Mouse (Mus musculus) forebrain, embryonic 13.5 days (tissue): ENCODE measurements around the gene Peak1. TPM values are rescaled to one million over a fixed set of nuclear protein-coding genes. Genes with fewer than 3 reads are reported as not detected.

Experiments
- ATAC-seq: fragments of 200-750 bp; cut with Nextera tagmentation; 2 replicates; pipeline ENCODE4 v1.8.0; 2017
- H3K27ac ChIP-seq: fragments of 300-500 bp; sonication (generic); 2 replicates; pipeline ENCODE4 v1.5.1; 2015; ENCODE audit warnings: inconsistent platforms, mild to moderate bottlenecking, moderate library complexity
- H3K27me3 ChIP-seq: fragments of 300-500 bp; sonication (generic); 2 replicates; pipeline ENCODE4 v1.6.1; 2015; ENCODE audit warnings: mild to moderate bottlenecking, inconsistent platforms
- H3K36me3 ChIP-seq: fragments of 300-500 bp; sonication (generic); 2 replicates; pipeline ENCODE4 v1.6.1; 2015; ENCODE audit warnings: mild to moderate bottlenecking, inconsistent platforms; ENCODE audit not compliant: poor library complexity, severe bottlenecking
- H3K4me1 ChIP-seq: fragments of 300-500 bp; sonication (generic); 2 replicates; pipeline ENCODE4 v1.6.1; 2015; ENCODE audit warnings: inconsistent platforms
- H3K4me2 ChIP-seq: fragments of 300-500 bp; sonication (generic); 2 replicates; pipeline ENCODE4 v1.6.1; 2015; ENCODE audit warnings: inconsistent platforms, mild to moderate bottlenecking, moderate library complexity
- H3K4me3 ChIP-seq: fragments of 300-500 bp; sonication (generic); 2 replicates; pipeline ENCODE4 v1.5.1; 2015; ENCODE audit warnings: mild to moderate bottlenecking, inconsistent platforms
- H3K9ac ChIP-seq: fragments of 300-500 bp; sonication (generic); 2 replicates; pipeline ENCODE4 v1.6.1; 2015; ENCODE audit warnings: mild to moderate bottlenecking, inconsistent platforms
- H3K9me3 ChIP-seq: fragments of 300-500 bp; sonication (generic); replicated peaks from 2 replicates; pipeline ENCODE4 v1.6.1; 2016; ENCODE audit warnings: inconsistent platforms
- WGBS: fragments of 180-500 bp; shearing (Covaris S2); methylation state at CpG from one replicate; pipeline ENCODE4 v1.1.7; 2015; 5-methylcytosine and 5-hydroxymethylcytosine counted together
- polyA plus RNA-seq: library from polyadenylated mRNA; unstranded; fragments of >200 nt; fragmentation: Nextera tagmentation; extraction: Ambion mirVana; gene quantifications from 2 replicates; pipeline ENCODE4 v1.2.1, GENCODE M21; 2015

Gene Peak1
- polyA plus RNA-seq, 1 experiment from 2014 or later = 3.3 TPM

DNA sequence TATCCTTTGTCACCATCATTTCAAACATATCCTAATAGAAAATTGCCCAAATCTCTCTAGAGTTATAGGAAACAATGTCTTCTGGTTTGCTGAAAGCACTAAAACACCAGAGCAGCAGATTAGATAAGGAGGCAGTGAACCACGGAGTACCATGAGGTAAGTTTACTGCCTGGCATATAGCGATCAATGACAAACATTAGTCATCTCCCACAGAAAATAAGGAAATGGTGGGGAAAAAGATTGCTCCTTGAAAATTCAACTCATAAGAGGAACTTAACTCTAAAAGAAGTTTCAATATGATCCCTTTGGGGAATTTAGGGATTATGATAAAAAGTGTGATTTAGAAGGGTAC lies 145.6 kb downstream of the Peak1 start:
- ATAC-seq = no peak
- Histone ChIP-seq H3K9me3 (no peaks in the 10 kb centered on the region), H3K27me3 (no peaks in the 10 kb centered on the region), H3K27ac (no peak overlapping the region), H3K9ac (no peak overlapping the region), H3K4me3 (no peak overlapping the region), H3K4me1 (peaks cover 9% of the 10 kb centered on the region; the same call in 1 of the 2 replicates), H3K36me3 (no peaks in the 10 kb centered on the region), H3K4me2 (no peak overlapping the region)
- WGBS = 91% methylated on average over 2 of the region's 2 CpGs

DNA sequence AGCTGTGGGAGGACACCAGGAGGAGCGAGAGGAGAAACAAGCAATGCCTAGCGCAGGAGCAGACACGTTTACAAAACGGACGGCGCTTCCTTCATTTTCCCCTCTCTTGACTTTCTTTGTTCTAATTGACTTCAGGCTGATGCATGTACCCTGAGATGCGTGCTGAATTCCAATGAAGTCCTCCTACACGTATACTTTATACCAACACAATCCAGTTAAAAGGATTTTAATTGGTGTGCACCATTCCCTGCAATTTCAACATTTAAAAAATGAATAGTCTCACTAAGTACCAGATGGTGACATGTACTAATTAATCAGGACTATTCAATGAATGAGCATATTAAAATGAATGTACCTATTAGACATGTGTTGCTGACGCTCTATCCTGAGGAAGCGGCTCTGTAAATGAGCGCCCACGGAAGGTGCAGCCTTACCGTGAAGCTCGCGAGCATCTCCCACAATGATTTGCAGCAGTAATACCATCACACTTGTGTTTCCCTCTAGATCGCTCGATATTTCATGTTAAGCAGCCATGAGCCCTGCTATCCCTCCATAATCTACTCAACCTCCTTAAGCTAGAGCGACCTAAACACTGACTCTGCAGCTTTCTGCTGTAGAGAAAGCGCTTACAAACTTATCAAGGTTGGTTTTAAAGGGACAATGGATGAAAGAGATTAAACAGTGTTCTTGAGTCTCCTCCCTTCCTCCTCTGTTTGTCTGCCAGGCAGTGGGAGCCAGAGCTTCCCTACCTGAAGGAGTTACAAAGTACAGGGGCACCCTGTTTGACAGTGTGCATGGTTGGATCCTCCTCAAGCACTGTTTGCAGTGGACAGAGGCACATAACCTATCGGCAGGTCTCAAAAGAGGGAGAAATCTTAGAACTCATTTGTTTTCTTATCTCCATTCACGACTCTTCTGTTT lies 146.3 kb downstream of the Peak1 start:
- WGBS = 61% methylated on average over 21 of the region's 21 CpGs
- H3K4me3 ChIP-seq = no peak overlapping the region
- H3K9me3 ChIP-seq = no peaks in the 10 kb centered on the region
- H3K9ac ChIP-seq = no peak overlapping the region
- peak overlapping the region; percentile 54; the same call in 1 of the 2 replicates for H3K27ac ChIP-seq
- H3K4me1 ChIP-seq = peaks cover 9% of the 10 kb centered on the region; the same call in 1 of the 2 replicates
- H3K4me2 ChIP-seq = peak overlapping the region; percentile 32
- no peaks in the 10 kb centered on the region for H3K27me3 ChIP-seq
- H3K36me3 ChIP-seq = no peaks in the 10 kb centered on the region
- peak; percentile 78 for ATAC-seq

DNA sequence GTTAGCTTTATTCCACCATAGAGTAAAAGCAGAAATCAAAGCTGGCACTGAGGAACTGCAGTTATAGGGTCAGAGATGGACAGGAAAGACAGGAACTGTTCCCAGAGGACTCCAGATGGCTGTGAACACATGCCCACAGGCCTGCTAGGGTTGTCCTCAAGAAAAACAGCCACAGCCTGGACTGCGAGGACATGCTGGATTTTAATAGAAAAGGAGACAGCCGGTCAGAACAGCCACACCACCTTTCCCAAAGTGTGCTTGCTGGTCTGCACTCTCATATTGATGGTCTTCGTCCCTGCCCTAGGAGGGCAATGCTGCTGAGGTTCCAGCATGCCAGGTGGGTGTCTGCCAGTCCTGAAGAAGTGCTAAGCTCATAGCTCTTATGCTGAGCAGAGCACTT lies 148.8 kb downstream of the Peak1 start:
- no peak overlapping the region for H3K4me2 ChIP-seq
- H3K9me3 ChIP-seq = no peaks in the 10 kb centered on the region
- no peaks in the 10 kb centered on the region for H3K36me3 ChIP-seq
- H3K4me3 ChIP-seq = no peak overlapping the region
- H3K27me3 ChIP-seq = no peaks in the 10 kb centered on the region
- no peak overlapping the region for H3K9ac ChIP-seq
- no peak overlapping the region for H3K27ac ChIP-seq
- WGBS = 92% methylated on average over 3 of the region's 3 CpGs
- no peak for ATAC-seq
- peaks cover 9% of the 10 kb centered on the region; the same call in 1 of the 2 replicates for H3K4me1 ChIP-seq

DNA sequence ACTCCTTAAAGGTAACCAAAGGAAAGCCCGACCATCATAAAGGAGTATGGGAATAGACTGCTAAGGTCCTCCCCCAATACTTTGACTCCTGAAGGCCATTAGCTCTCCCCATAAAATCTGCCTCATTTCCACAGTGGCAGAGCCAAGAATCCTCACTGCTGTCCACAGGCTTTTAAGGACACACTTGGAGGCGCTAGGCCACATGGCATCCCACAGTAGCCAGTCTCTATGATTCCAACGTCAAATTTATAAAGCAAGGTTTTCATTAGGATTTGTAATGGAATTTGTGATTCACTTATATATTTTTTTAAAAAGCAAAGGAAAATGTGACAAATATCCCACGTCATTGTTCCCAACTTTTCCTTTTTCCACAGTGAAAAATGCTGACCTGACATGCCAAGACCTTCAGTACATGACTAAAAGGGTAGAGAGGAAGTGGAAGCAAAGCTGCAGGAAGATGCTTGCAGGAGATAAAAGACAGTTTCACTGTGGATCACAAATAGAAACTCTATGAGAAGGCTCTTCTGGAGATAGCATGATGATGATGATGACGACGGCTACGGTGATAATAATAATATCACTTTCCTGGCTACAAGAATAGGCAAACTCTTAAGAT lies 151.6 kb downstream of the Peak1 start:
- WGBS = 89% methylated on average over 7 of the region's 7 CpGs
- Histone ChIP-seq H3K9ac (no peak overlapping the region), H3K27ac (no peak overlapping the region), H3K27me3 (no peaks in the 10 kb centered on the region), H3K9me3 (no peaks in the 10 kb centered on the region), H3K4me2 (no peak overlapping the region), H3K4me3 (no peak overlapping the region), H3K4me1 (peaks cover 2% of the 10 kb centered on the region; the same call in 1 of the 2 replicates), H3K36me3 (no peaks in the 10 kb centered on the region)
- no peak for ATAC-seq

DNA sequence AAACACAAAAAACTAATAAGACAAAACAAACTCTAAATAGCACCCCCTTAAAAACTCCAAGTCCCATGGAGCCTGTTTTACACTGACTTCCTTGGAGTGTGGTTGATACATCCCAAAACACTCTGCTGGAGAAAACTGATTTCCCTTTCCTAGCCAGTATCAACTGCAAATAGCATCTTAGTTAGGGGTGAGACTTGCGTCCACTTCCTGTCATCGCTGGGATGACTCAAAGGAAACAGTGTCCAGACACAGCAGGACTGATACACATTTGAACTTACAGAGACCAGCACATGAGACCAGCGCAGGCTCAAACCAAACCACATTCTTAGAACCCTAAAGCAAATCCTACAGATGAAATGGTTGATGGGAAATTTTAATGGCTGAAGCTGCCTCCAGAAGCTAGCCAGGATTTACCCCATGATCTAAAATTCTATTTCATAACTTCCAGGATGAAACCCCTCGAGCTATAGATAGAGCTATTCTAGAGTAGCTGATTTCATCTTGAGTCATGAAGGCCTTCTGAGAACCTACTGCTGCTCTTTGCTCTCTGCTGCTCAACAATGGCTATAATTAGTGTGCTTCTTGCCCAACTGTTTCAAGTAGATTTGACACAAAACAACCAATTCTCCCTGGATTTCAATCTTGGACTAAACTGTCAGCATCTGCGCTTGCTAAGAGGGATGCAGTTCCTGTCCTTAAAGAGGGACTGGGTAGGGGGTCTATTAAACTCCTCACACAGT lies 152.2 kb downstream of the Peak1 start:
- WGBS = 91% methylated on average over 5 of the region's 5 CpGs

DNA sequence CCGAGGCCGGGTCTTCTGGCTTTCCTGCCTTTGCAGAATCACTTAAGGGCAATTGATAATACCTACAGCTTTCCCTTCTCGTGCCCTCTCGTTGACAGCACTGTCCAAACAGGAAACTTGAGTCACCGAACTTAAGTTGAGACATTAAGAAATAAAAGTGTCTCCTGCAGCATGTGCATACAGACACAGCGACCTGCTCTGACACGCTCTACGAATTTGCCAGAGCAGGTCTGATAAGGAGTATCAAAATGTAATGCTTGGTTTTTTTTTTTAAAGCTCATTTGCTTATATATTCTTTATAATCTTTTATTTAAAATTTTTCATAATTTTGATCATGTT lies 152.9 kb downstream of the Peak1 start:
- Histone ChIP-seq H3K27ac (no peak overlapping the region), H3K9me3 (peaks cover 5% of the 10 kb centered on the region), H3K27me3 (no peaks in the 10 kb centered on the region), H3K4me2 (no peak overlapping the region), H3K36me3 (no peaks in the 10 kb centered on the region), H3K9ac (no peak overlapping the region), H3K4me3 (no peak overlapping the region), H3K4me1 (no peaks in the 10 kb centered on the region)
- ATAC-seq = no peak
- 85% methylated on average over 8 of the region's 8 CpGs for WGBS

More for the DNA sequence above, 152.2 kb downstream of the Peak1 start:
- Histone ChIP-seq H3K36me3 (no peaks in the 10 kb centered on the region), H3K4me2 (no peak overlapping the region), H3K4me1 (no peaks in the 10 kb centered on the region), H3K27ac (no peak overlapping the region), H3K9me3 (peaks cover under 1% of the 10 kb centered on the region; the same call in 1 of the 2 replicates), H3K27me3 (no peaks in the 10 kb centered on the region), H3K4me3 (no peak overlapping the region), H3K9ac (no peak overlapping the region)
- no peak for ATAC-seq

DNA sequence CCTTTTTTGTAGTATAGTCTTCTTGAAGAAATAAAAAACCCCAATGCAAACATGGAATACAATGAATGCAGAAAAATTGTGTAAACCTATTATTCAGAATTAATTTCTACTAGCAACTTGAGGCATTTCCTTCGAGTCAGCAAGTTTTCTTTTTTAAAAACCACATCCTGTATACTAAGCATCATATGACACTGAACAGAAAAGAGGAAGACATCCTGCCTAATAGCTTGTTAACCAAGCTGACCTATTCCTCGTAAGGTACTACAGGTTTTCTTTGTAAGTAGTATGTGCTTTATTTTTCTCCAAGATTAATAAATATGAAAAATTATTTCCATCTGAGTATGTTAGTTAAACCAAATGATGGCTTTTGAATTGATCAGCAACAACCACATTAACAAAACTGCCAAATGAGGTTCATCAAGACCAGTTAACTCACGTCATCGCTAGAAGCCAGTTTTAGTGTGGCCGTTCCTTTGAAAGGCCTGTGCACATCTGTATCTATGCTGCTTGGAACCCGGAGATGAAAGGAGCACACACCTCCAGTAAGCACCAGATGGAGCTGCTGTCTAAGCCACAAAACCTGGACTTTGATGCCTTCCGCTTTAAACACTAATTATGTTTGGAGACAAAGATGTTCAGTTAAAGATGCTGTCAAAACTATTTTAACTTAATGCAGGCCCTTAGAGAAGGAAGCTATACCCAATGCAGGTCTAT lies 153.4 kb downstream of the Peak1 start:
- Histone ChIP-seq H3K27me3 (no peaks in the 10 kb centered on the region), H3K9me3 (peaks cover 5% of the 10 kb centered on the region), H3K4me1 (no peaks in the 10 kb centered on the region), H3K9ac (no peak overlapping the region), H3K27ac (no peak overlapping the region), H3K4me3 (no peak overlapping the region), H3K36me3 (no peaks in the 10 kb centered on the region), H3K4me2 (no peak overlapping the region)
- ATAC-seq = peak; percentile 53; the same call in 1 of the 2 replicates
- WGBS = 68% methylated on average over 7 of the region's 7 CpGs

DNA sequence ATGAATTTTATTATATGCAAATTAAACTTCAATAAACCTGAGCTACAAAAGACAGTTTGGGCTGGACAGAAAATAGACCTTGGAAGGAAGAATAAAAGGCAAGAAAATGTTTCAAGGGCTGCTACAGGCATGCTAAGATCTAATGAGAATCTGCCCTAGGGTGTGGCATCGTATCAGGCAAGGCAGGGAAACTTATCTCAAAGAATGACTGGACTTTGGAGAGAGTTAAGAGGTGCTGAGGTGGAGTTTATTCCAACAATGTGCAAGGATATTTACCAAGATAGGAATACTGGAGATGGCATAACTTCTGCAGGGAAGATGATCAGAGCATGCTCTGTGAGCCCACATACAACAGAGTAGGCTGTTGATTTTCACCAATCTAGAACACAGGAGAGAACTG lies 154.8 kb downstream of the Peak1 start:
- H3K4me1 ChIP-seq = no peaks in the 10 kb centered on the region
- H3K9ac ChIP-seq = no peak overlapping the region
- no peak overlapping the region for H3K27ac ChIP-seq
- no peaks in the 10 kb centered on the region for H3K36me3 ChIP-seq
- H3K4me2 ChIP-seq = no peak overlapping the region
- peaks cover 5% of the 10 kb centered on the region for H3K9me3 ChIP-seq
- 86% methylated on average over 1 of the region's 1 CpGs for WGBS
- ATAC-seq = no peak
- H3K4me3 ChIP-seq = no peak overlapping the region
- H3K27me3 ChIP-seq = no peaks in the 10 kb centered on the region

DNA sequence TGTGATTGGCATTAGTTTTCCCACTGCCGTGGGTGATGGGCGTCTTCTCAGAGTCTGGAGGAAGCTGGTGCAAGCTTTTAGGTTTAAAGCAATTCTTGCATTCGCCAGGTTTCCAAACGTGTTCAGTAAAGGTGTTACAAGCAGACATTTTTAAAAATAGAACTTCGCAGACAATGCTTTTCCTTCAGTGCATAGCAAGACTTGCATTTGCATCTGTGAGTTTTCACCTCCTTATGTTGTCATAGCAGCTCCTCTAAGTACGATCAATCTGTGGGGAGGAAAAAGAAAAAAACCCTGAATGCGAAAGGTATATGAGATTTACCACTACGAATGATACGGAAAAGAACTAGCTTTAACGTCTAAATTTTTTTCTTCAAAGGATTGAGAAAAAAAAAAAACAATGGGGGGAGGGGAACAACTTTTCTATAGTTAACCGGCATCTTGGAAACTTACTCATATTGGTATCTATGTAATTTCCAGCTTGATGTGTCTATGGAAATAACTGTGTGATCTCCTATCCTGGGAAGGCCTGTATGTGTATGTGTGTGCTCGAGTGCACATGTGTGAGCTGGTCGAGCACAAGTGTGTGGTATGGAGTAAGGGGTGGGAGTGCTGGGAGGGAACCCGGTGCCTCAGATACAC lies 157.3 kb downstream of the Peak1 start:
- Histone ChIP-seq H3K9me3 (peaks cover 5% of the 10 kb centered on the region), H3K27ac (no peak overlapping the region), H3K4me2 (no peak overlapping the region), H3K9ac (no peak overlapping the region), H3K4me1 (no peaks in the 10 kb centered on the region), H3K36me3 (no peaks in the 10 kb centered on the region), H3K27me3 (no peaks in the 10 kb centered on the region), H3K4me3 (no peak overlapping the region)
- 88% methylated on average over 14 of the region's 14 CpGs for WGBS
- ATAC-seq = no peak

DNA sequence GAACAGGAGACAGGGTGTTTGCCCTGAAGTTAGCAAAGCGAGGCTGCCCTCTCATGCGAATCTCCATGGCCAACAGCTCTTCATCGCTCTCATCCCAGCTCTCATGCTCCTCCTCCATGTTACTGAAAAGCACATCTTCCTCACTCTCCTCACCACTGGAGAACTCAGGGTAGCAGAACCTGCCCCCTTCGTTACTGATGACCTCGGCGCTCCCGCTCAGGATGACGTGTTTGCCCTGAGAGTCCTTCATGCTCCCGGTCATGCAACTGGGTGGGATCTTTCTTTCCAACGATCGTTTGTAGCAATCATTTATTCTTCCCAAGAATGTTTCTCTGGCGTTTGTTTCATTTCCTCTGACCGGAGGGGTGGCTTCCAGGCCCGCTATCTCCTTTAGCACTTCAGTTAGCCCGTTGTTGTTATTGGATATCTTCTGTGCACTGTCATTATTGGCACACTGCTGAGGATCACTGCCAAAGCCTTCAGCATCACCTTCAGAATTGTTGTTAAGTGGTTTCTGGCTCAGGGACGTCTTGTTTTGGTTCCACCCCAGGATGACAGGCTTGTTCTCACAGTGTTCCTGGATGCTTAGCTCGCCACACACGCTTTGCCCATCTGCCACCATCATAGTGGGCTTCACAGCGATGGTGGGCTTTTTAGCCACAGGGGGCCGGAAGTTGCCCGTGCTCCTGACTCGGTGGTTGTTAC lies 157.9 kb downstream of the Peak1 start:
- ATAC-seq = no peak
- Histone ChIP-seq H3K9me3 (peaks cover 5% of the 10 kb centered on the region), H3K36me3 (no peaks in the 10 kb centered on the region), H3K4me2 (no peak overlapping the region), H3K4me1 (no peaks in the 10 kb centered on the region), H3K9ac (no peak overlapping the region), H3K27me3 (no peaks in the 10 kb centered on the region), H3K27ac (no peak overlapping the region), H3K4me3 (no peak overlapping the region)
- WGBS = 89% methylated on average over 22 of the region's 22 CpGs

DNA sequence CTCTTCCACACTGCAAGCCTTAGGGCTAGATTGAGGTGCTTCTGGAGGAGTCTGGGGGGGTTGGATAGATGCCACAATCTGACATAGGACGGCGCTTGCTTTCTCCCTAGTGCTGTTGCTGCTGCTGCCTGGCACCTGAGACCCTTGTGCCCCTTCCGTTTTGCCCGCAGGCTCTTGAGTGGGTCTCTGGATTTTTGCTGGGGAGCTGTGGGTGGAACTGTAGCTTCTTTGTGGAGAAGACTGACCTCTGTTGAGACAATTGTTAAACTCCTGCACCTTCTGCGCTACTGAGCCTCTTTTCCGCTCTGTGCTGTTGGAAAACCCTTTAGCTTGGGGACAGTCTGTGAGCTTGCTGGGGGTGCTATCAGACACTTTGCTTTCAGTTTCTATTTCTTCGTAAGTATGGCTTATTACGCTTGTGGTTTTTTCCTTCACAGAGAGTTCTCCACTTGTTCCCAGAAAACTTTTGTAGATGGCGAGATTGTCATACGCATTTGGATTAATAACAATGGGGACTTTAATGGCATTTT lies 159.5 kb downstream of the Peak1 start:
- no peaks in the 10 kb centered on the region for H3K4me1 ChIP-seq
- no peak for ATAC-seq
- H3K9ac ChIP-seq = no peak overlapping the region
- no peaks in the 10 kb centered on the region for H3K27me3 ChIP-seq
- H3K4me3 ChIP-seq = no peak overlapping the region
- no peaks in the 10 kb centered on the region for H3K36me3 ChIP-seq
- H3K9me3 ChIP-seq = peaks cover 5% of the 10 kb centered on the region
- no peak overlapping the region for H3K27ac ChIP-seq
- WGBS = 93% methylated on average over 10 of the region's 10 CpGs
- no peak overlapping the region for H3K4me2 ChIP-seq
